Mouse (Mus musculus) heart, adult 10 weeks (tissue): Measurements from ENCODE around the gene Ldha. TPM values are rescaled to one million over a fixed set of nuclear protein-coding genes. Genes with fewer than 3 reads are reported as not detected.

ENCODE experiments used
- polyA plus RNA-seq: library from polyadenylated mRNA; stranded (reverse); fragments of 350-450 nt; fragmentation: Illumina TruSeq; extraction: RNeasy Lipid Tissue Mini Kit (QIAGEN cat#74804); gene quantifications from one replicate; pipeline ENCODE4 v1.2.3, GENCODE M21; 2014; ENCODE audit warnings: low read depth, low replicate concordance

The Ldha gene
- 788 TPM for polyA plus RNA-seq

GRCm38 (mm10) chr7:46840787-46841525 is at the start of gene Ldha:
Gene Ldha (plus strand): TSS chr7:46841475.

GRCm38 (mm10) chr7:46795287-46796205 is 45.7 kb upstream of the Ldha start, which contains the start of the genes Hps5 and Gtf2h1:
Gene Hps5 (minus strand): TSS chr7:46796064.
Gene Gtf2h1 (plus strand): TSS chr7:46796103.

GRCm38 (mm10) chr7:46860996-46861395 is 19.7 kb downstream of the Ldha start, which contains the start of gene Ldhc:
Gene Ldhc (plus strand): TSS chr7:46861203.

Other genes starting within 250 kb of the Ldha start
- gene Sergef, start 201.7 kb upstream of the Ldha start, polyA plus RNA-seq, result 6.8 TPM
- not detected for gene Tph1, start 168.9 kb upstream of the Ldha start, polyA plus RNA-seq
- gene Saal1, start 130.8 kb upstream of the Ldha start, polyA plus RNA-seq, result 3.7 TPM
- not detected for gene Saa3, start 125.8 kb upstream of the Ldha start, polyA plus RNA-seq
- gene Saa4, start 108.9 kb upstream of the Ldha start, polyA plus RNA-seq, result not detected
- gene Saa1, start 98.5 kb upstream of the Ldha start, polyA plus RNA-seq, result not detected
- gene Saa2, start 89.7 kb upstream of the Ldha start, polyA plus RNA-seq, result not detected
- 10.8 TPM for gene Hps5, start 45.4 kb upstream of the Ldha start, polyA plus RNA-seq
- 17.5 TPM for gene Gtf2h1, start 45.4 kb upstream of the Ldha start, polyA plus RNA-seq
- gene Ldhc, start 19.7 kb downstream of the Ldha start, polyA plus RNA-seq, result not detected
- 83.4 TPM for gene Tsg101, start 78.5 kb downstream of the Ldha start, polyA plus RNA-seq
- 6.5 TPM for gene Uevld, start 117.1 kb downstream of the Ldha start, polyA plus RNA-seq
- not detected for gene Gm9999, start 142.1 kb downstream of the Ldha start, polyA plus RNA-seq
- gene Spty2d1, start 166.9 kb downstream of the Ldha start, polyA plus RNA-seq, result 6.7 TPM
- gene Tmem86a, start 209.1 kb downstream of the Ldha start, polyA plus RNA-seq, result 23.6 TPM